Mouse (Mus musculus) liver, embryonic 13.5 days (tissue): ENCODE measurements around the gene A130010J15Rik. TPM values are rescaled to one million over a fixed set of nuclear protein-coding genes. Genes with fewer than 3 reads are reported as not detected.

Experiments used
- ATAC-seq: fragments of 200-750 bp; cut with Nextera tagmentation; 2 replicates; pipeline ENCODE4 v1.8.0; 2017; ENCODE audit warnings: low read depth, mild to moderate bottlenecking, moderate number of reproducible peaks, moderate library complexity
- DNase-seq: peaks from one replicate; pipeline ENCODE4 v3.0.0; 2022
- H3K27ac ChIP-seq: fragments of 300-500 bp; sonication (generic); 2 replicates; pipeline ENCODE4 v1.5.1; 2015; ENCODE audit warnings: moderate library complexity, mild to moderate bottlenecking, inconsistent platforms
- H3K27me3 ChIP-seq: fragments of 300-500 bp; sonication (generic); 2 replicates; pipeline ENCODE4 v1.6.1; 2015; ENCODE audit warnings: mild to moderate bottlenecking, inconsistent platforms
- H3K36me3 ChIP-seq: fragments of 300-500 bp; sonication (generic); 2 replicates; pipeline ENCODE4 v1.6.1; 2015; ENCODE audit warnings: mild to moderate bottlenecking, inconsistent platforms
- H3K4me1 ChIP-seq: fragments of 300-500 bp; sonication (generic); replicated peaks from 2 replicates; pipeline ENCODE4 v1.6.1; 2015; ENCODE audit warnings: inconsistent platforms
- H3K4me2 ChIP-seq: fragments of 300-500 bp; sonication (generic); 2 replicates; pipeline ENCODE4 v1.6.1; 2015; ENCODE audit warnings: inconsistent platforms, mild to moderate bottlenecking, moderate library complexity
- H3K4me3 ChIP-seq: fragments of 300-500 bp; sonication (generic); replicated peaks from 2 replicates; pipeline ENCODE4 v1.5.1; 2015; ENCODE audit warnings: mild to moderate bottlenecking, inconsistent platforms
- H3K9ac ChIP-seq: fragments of 300-500 bp; sonication (generic); 2 replicates; pipeline ENCODE4 v1.6.1; 2015; ENCODE audit warnings: mild to moderate bottlenecking, inconsistent platforms
- H3K9me3 ChIP-seq: fragments of 300-500 bp; sonication (generic); replicated peaks from 2 replicates; pipeline ENCODE4 v1.6.1; 2016; ENCODE audit warnings: inconsistent platforms
- WGBS: fragments of 180-500 bp; shearing (Covaris S2); methylation state at CpG from one replicate; pipeline ENCODE4 v1.1.7; 2015; ENCODE audit not compliant: insufficient replicate concordance; 5-methylcytosine and 5-hydroxymethylcytosine counted together
- polyA plus RNA-seq: library from polyadenylated mRNA; unstranded; fragments of >200 nt; fragmentation: Nextera tagmentation; extraction: Ambion mirVana; gene quantifications from 2 replicates; pipeline ENCODE4 v1.2.1, GENCODE M21; 2015

Gene A130010J15Rik
- polyA plus RNA-seq, 1 experiment from 2014 or later: 5.5 TPM

DNA sequence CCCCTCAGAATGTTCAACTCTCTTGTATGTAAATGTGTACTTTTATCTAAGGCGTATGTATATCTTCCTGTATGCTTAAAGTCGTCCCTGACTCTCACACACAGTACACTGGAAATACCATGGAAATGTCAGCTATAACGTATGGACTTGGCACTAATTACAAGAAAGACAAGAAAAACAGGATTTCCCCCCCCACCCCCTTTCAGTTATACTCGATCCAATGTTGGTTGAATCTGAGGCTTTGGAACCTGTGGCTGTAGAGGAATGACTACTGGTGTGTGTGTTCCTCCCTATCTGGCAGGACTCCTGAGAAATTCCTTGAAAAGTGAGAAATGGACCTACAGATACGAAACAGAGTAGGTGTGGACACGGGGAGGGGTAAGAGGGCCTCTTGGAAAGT lies 20.4 kb downstream of the A130010J15Rik start:
- H3K36me3 ChIP-seq: no peaks in the 10 kb centered on the region
- H3K9ac ChIP-seq: no peak overlapping the region
- H3K4me1 ChIP-seq: peaks cover 16% of the 10 kb centered on the region; the same call in 1 of the 2 replicates
- ATAC-seq: no peak
- no peak overlapping the region for H3K27ac ChIP-seq
- H3K9me3 ChIP-seq: no peaks in the 10 kb centered on the region
- no peak overlapping the region for H3K4me2 ChIP-seq
- no peak for DNase-seq
- WGBS: 74% methylated on average over 6 of the region's 6 CpGs
- no peak overlapping the region for H3K4me3 ChIP-seq
- no peaks in the 10 kb centered on the region for H3K27me3 ChIP-seq

DNA sequence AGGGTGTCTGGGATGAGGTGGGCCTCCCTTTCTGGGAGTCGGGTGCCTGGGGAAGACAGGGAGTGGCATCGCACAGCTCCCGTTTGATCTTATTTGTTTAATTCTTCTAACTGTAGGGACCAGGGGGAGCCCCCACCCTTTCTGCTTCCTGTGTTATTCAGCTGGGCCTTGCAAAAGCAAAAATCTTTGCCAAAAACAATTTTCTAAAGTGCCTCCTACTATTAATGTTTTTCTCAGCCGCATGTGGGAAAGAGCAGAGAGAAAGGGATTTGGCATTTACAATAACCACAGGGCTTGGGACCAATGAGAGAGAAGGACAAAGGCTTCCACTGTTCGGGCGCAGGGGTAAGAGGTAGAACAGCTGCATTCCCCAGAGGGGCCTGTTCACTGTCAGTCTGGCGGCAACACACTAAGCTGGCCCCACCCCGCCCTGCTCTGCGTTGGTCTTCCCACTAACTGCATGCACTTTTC lies 21.3 kb downstream of the A130010J15Rik start:
- no peaks in the 10 kb centered on the region for H3K27me3 ChIP-seq
- H3K27ac ChIP-seq: no peak overlapping the region
- DNase-seq (no peak), ATAC-seq (no peak; the same call in 1 of the 2 replicates)
- H3K4me3 ChIP-seq: no peak overlapping the region
- H3K9ac ChIP-seq: no peak overlapping the region
- 58% methylated on average over 9 of the region's 9 CpGs for WGBS
- H3K4me2 ChIP-seq: no peak overlapping the region
- no peaks in the 10 kb centered on the region for H3K36me3 ChIP-seq
- no peaks in the 10 kb centered on the region for H3K9me3 ChIP-seq
- peaks cover 16% of the 10 kb centered on the region; the same call in 1 of the 2 replicates for H3K4me1 ChIP-seq

DNA sequence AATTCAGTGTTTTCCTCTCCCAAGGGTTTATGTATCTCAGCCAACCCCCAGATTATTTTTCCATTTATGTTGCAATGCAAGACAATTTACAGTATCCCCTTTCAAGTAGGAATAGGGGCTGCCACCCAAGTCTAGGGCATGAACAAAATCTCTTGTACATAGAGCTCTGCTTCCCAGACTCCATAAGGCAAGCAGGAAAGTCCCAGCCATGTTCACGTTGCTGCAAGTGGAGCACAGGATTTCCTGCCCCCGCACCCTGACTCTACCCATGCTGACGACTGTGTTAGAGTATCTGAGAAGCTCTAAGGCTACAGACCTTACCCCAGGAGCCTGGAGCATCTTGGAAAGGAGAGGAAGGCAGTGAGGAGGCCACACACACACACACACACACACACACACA lies 21.9 kb downstream of the A130010J15Rik start:
- DNase-seq: no peak
- no peak for ATAC-seq
- 51% methylated on average over 3 of the region's 3 CpGs for WGBS
- no peak overlapping the region for H3K4me3 ChIP-seq
- no peaks in the 10 kb centered on the region for H3K9me3 ChIP-seq
- no peak overlapping the region for H3K4me2 ChIP-seq
- peaks cover 16% of the 10 kb centered on the region; the same call in 1 of the 2 replicates for H3K4me1 ChIP-seq
- no peaks in the 10 kb centered on the region for H3K27me3 ChIP-seq
- H3K36me3 ChIP-seq: no peaks in the 10 kb centered on the region
- H3K27ac ChIP-seq: no peak overlapping the region
- no peak overlapping the region for H3K9ac ChIP-seq

DNA sequence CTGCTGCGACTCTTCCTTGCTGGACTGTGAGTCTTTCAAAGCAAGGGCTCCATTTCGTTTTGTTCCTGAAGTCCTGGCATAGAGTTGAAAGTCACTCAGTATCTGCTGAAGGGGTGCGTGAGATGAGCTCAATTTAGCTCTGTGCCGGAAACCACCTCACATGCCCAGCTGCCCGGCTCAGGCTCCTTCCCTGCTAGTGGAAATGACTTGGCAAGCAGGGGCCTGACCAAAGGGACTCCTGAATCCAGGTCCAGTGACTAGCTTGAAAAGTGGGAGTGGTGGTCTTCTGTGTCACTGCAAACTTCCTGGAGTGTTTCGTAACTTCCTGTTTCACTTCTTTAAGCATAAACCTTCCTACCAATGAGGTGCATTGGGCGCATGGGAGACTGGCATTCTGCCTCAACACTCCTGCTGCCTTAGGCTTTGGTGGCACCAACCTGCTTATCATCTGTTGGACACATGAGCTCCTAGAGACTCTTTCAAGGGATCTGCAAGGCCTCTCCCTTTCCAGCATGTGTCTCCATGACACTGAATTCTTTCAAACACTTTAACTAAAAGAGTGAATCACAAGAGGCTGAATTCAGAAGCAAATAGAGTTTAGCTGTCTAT lies 23.9 kb downstream of the A130010J15Rik start:
- no peaks in the 10 kb centered on the region for H3K36me3 ChIP-seq
- no peak overlapping the region for H3K4me3 ChIP-seq
- no peak overlapping the region for H3K27ac ChIP-seq
- 60% methylated on average over 7 of the region's 7 CpGs for WGBS
- H3K9ac ChIP-seq: no peak overlapping the region
- H3K27me3 ChIP-seq: no peaks in the 10 kb centered on the region
- no peak for ATAC-seq
- H3K9me3 ChIP-seq: no peaks in the 10 kb centered on the region
- no peak for DNase-seq
- H3K4me1 ChIP-seq: peaks cover 16% of the 10 kb centered on the region; the same call in 1 of the 2 replicates
- no peak overlapping the region for H3K4me2 ChIP-seq

DNA sequence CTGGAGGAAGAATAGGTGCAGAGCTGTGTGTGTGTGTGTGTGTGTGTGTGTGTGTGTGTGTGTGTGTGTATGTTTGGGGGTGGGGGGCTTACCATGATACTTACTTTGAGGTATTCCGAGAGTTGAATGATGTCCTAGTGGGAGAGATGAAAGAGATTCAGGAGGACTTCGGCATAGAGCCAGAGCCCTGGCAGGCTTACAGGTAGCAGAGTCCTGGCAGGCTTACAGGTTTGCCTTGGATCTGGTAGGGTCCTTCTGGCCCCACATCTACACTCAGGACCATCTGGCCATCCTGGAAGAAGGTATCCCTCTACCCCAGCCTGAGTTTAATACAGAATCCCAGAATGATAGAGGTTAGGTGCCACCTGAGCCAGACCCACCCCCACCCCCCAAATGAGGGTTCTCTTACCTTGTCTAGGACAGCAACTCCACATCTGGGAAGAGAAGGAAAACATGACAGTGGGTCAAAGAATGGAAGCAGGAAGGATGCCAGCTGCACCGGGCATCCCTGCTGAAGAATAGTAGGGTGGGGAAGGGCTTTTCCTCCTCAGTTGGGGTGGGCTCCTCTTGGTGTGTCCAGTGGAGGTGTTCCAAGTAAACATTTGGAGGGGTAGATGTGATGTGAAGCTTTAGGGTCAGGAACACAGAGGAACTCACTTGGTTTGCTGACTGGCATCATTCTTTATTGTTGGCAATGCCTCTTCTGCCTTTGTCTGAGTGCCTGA lies 26.7 kb downstream of the A130010J15Rik start:
- ATAC-seq: no peak
- no peak overlapping the region for H3K4me2 ChIP-seq
- WGBS: 69% methylated on average over 3 of the region's 3 CpGs
- no peak overlapping the region for H3K9ac ChIP-seq
- no peaks in the 10 kb centered on the region for H3K9me3 ChIP-seq
- H3K4me1 ChIP-seq: peaks cover 18% of the 10 kb centered on the region
- no peaks in the 10 kb centered on the region for H3K27me3 ChIP-seq
- H3K4me3 ChIP-seq: no peak overlapping the region
- no peaks in the 10 kb centered on the region for H3K36me3 ChIP-seq
- DNase-seq: no peak
- no peak overlapping the region for H3K27ac ChIP-seq

DNA sequence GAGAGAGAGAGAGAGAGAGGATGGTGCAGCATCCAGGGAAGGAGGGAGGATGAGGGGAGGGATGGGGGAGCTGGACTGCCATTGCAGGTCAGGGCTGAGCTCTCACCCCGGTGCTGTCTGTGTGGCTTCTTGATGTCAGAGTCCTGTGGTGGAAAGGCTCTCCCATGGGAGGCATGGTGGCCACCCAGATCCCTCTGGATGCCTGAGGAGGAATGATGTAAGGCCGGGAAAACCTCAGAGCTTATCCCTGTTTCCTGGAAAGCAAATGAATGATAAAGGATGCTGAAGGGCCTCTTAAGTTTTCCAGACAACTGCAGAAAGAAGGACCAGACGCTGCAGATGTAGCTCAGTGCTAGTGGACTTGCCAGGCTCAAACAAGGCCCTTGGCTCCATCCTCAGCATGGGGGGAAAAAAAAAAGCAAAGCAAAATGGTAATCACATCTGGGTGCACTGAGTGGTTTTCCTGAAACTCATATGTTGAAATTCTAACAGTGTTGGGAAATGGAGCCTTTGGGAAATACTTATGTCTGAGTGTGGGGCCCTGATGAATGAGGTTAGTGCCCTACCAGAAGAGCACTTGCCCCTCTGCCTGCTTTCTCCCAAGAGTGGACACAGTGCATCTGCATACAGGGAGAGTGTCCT lies 27.4 kb downstream of the A130010J15Rik start:
- no peaks in the 10 kb centered on the region for H3K9me3 ChIP-seq
- no peak overlapping the region for H3K4me2 ChIP-seq
- H3K9ac ChIP-seq: no peak overlapping the region
- H3K4me1 ChIP-seq: peaks cover 18% of the 10 kb centered on the region
- no peak overlapping the region for H3K27ac ChIP-seq
- DNase-seq: no peak
- H3K36me3 ChIP-seq: no peaks in the 10 kb centered on the region
- no peak for ATAC-seq
- no peaks in the 10 kb centered on the region for H3K27me3 ChIP-seq
- 61% methylated on average over 3 of the region's 3 CpGs for WGBS
- H3K4me3 ChIP-seq: no peak overlapping the region

DNA sequence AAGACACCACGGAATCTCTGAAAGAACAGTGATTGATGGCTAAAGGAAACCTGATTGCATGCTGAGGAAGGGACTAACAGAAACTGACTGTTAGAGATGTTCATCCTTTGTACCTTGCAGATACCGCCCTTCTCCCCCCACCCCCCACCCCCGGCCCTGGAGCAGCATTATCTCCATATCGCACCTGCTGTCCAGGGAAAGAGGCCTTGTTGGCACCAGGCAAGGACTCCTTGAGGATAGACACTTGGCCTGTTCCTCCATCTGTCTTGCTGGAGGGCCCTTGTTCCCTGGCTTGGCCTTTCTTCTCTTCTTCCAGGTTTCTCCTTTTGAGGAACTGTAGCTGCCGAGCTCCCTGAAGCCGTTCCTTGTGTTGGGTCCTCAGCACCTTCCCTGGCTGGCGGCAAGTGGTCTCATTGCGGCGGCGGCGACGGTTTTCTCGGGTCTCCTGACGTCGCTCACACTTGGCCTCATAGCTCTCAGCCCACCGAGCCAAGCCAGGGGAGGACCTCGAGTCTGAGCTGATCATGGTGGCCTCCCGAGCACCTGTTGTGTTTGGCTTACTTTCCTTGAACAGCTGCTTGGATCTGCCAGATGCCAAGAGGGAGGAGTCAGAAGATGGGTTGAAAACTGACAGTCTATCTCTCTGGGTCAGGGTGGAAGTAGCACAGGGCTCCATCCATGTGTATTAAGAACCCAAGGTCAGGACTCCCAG lies 29.8 kb downstream of the A130010J15Rik start:
- Histone ChIP-seq H3K4me3 (no peak overlapping the region), H3K9ac (no peak overlapping the region), H3K36me3 (no peaks in the 10 kb centered on the region), H3K27me3 (no peaks in the 10 kb centered on the region), H3K9me3 (no peaks in the 10 kb centered on the region), H3K4me1 (peaks cover 16% of the 10 kb centered on the region), H3K4me2 (no peak overlapping the region), H3K27ac (no peak overlapping the region)
- DNase-seq (no peak), ATAC-seq (no peak)
- 71% methylated on average over 18 of the region's 18 CpGs for WGBS

DNA sequence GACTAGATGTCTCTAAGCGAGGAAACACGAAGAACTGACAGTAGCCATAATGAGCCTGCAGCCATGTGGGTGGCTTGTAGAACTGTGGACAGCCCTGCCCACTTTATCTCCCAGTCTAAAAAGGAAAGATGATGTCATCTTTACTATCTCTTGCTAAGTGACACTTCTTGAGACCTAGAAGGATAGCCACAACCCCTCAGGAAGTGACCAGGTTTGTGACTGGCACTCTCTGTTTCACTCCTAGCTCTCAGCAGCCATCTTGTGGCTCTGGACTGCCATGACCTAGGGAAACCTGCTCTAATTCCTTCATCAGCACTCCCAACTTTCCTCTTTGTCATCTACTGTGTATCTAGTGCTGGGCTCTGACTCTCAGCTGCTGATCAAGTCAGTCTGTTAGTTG lies 30.5 kb downstream of the A130010J15Rik start:
- Histone ChIP-seq H3K9ac (no peak overlapping the region), H3K36me3 (no peaks in the 10 kb centered on the region), H3K9me3 (no peaks in the 10 kb centered on the region), H3K4me2 (no peak overlapping the region), H3K4me1 (peaks cover 16% of the 10 kb centered on the region), H3K4me3 (no peak overlapping the region), H3K27ac (no peak overlapping the region), H3K27me3 (no peaks in the 10 kb centered on the region)
- WGBS: 55% methylated on average over 2 of the region's 2 CpGs
- ATAC-seq (no peak), DNase-seq (no peak)

DNA sequence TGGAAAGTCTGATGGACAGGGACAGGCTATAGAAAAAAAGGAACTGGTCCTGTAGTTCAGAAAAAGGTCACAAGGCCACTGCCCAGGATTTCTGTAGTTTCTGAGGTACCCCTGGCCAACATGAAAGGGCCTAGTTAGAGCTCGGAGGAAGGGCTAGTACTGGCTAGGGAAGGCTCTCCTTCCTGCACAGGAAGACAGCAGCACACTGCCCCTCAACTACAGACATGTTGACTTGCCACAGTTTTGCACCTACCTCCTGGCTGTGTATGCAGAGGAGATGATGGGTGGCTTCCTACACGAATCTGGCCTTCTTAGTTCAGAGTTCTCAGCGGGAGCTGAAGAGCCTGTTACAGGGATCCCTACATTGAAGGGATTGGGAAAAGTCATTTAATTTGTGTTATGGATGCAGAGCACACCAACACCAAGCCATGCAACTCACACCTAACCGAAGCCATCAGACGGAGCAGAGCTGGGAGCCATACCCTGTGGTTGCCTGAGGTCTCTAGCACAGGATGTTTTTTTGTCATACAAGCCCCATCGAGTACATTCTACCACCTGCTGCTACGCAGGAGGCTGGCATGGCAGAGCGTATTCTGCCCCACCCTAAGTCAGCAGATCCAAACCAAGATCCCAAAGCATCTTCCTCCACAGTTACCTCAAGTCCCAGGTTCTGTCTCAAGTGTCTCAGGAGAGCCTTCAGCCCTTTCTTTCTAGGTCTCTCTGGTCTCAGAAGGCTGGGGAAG lies 33.0 kb downstream of the A130010J15Rik start:
- peak overlapping the region; percentile 29 for H3K4me2 ChIP-seq
- H3K4me3 ChIP-seq: peak overlapping the region; percentile 28

DNA sequence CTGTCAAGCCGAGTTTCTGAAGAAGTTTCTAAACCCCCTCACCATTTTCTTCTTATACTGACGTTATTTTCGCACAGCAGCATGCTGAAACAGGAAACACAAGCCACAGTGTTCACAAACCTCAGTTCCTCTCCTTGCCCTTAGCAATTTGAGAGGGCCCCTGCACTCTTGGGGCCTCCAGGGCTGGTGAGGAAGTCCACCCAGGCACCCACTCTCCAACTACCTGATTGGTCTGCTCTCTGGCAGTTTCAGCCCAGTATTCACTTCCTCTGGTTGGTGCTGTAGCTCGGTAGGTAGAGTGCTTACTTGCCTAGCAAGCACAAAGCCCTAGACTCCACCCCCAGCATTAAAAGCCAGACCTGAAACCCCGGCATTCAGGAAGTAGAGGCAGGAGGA lies 33.5 kb downstream of the A130010J15Rik start, which contains the start of gene Traf3ip3:
TSS of gene Traf3ip3 (minus strand) at position 321 of the 396 bp plus-strand sequence.
- peak within 1 kb of the TSS; percentile 29 for H3K4me2 ChIP-seq
- WGBS: 15% methylated on average over 5 of the region's 5 CpGs

More for the DNA sequence above, 33.0 kb downstream of the A130010J15Rik start:
- Histone ChIP-seq H3K27me3 (no peaks in the 10 kb centered on the region), H3K9me3 (no peaks in the 10 kb centered on the region), H3K27ac (peak overlapping the region; percentile 71), H3K36me3 (no peaks in the 10 kb centered on the region), H3K9ac (peak overlapping the region; percentile 41; the same call in 1 of the 2 replicates), H3K4me1 (peaks cover 16% of the 10 kb centered on the region)
- no peak for DNase-seq
- no peak for ATAC-seq
- 27% methylated on average over 8 of the region's 8 CpGs for WGBS

More for the DNA sequence above, 33.5 kb downstream of the A130010J15Rik start, which contains the start of gene Traf3ip3:
- Histone ChIP-seq H3K27me3 (no peaks in the 10 kb centered on the region), H3K27ac (peak within 1 kb of the TSS; percentile 71), H3K9me3 (no peaks in the 10 kb centered on the region), H3K36me3 (no peaks in the 10 kb centered on the region), H3K9ac (peak within 1 kb of the TSS; percentile 41; the same call in 1 of the 2 replicates), H3K4me3 (peak within 1 kb of the TSS; percentile 28), H3K4me1 (peaks cover 16% of the 10 kb centered on the region)
- DNase-seq (peak; percentile 28), ATAC-seq (peak; percentile 78)
